Comparison of ENCODE assay signal across 7 mouse cellular contexts in genomic region chr15:103176874-103177421, GRCm38 (mm10). TPM values are rescaled to one million over a fixed set of nuclear protein-coding genes. Genes with fewer than 3 reads are reported as not detected.
DNase-seq lines count a peak whose midpoint lies in the region; ATAC-seq and TF ChIP-seq lines count a peak whose summit lies in the region.

No protein-coding gene starts in this region.

- peak; percentile 15 for ATAC-seq in embryonic facial prominence, embryonic 11.5 days (replicated peaks; ENCODE audit: insufficient number of reproducible peaks, low FRiP score, low TSS enrichment, low read depth)
- peak; percentile 33; the same call in 1 of the 2 replicates for ATAC-seq in limb, embryonic 11.5 days (ENCODE audit: insufficient number of reproducible peaks, low FRiP score, low TSS enrichment, low read depth)
- ATAC-seq in midbrain, embryonic 13.5 days, result peak; percentile 76

- no peaks in the 10 kb centered on the region for H3K79me2 ChIP-seq in heart, adult 2 months (replicated peaks; ENCODE audit: control insufficient read depth, insufficient read depth, low read length)

- H3K36me3 ChIP-seq in embryonic facial prominence, embryonic 11.5 days (replicated peaks; ENCODE audit: control insufficient read depth, insufficient read depth, low read depth, low read length), result no peaks in the 10 kb centered on the region
- no peaks in the 10 kb centered on the region for H3K36me3 ChIP-seq in heart, adult 2 months (ENCODE audit: control insufficient read depth, insufficient read depth, low read length)
- no peaks in the 10 kb centered on the region for H3K36me3 ChIP-seq in kidney, adult 2 months (ENCODE audit: control insufficient read depth, insufficient read depth, low read length)
- no peaks in the 10 kb centered on the region for H3K36me3 ChIP-seq in limb, embryonic 11.5 days (ENCODE audit: control insufficient read depth, insufficient read depth, low read length)
- H3K36me3 ChIP-seq in midbrain, embryonic 13.5 days, result no peaks in the 10 kb centered on the region

- H3K9ac ChIP-seq in embryonic facial prominence, embryonic 11.5 days (replicated peaks; ENCODE audit: low read length), result no peak overlapping the region
- H3K9ac ChIP-seq in heart, adult 2 months (ENCODE audit: low read depth, low read length), result no peak overlapping the region
- H3K9ac ChIP-seq in limb, embryonic 11.5 days (ENCODE audit: low read length), result no peak overlapping the region
- H3K9ac ChIP-seq in midbrain, embryonic 13.5 days (replicated peaks), result no peak overlapping the region

- H3K4me1 ChIP-seq in embryonic facial prominence, embryonic 11.5 days (ENCODE audit: control insufficient read depth, insufficient read depth, low read length), result peaks cover 2% of the 10 kb centered on the region; the same call in 1 of the 2 replicates
- peaks cover 1% of the 10 kb centered on the region for H3K4me1 ChIP-seq in heart, adult 2 months (ENCODE audit: control insufficient read depth, insufficient read depth, low read length)
- no peaks in the 10 kb centered on the region; the same call in 1 of the 2 replicates for H3K4me1 ChIP-seq in kidney, adult 2 months (ENCODE audit: control insufficient read depth, insufficient read depth, low read length)
- peaks cover 26% of the 10 kb centered on the region for H3K4me1 ChIP-seq in limb, embryonic 11.5 days (ENCODE audit: control insufficient read depth, insufficient read depth, low read length)
- H3K4me1 ChIP-seq in midbrain, embryonic 13.5 days (replicated peaks), result peaks cover 8% of the 10 kb centered on the region; the same call in 1 of the 2 replicates

- H3K4me3 ChIP-seq in embryonic facial prominence, embryonic 11.5 days (ENCODE audit: low read depth, low read length), result no peak overlapping the region
- no peak overlapping the region for H3K4me3 ChIP-seq in heart, adult 2 months
- H3K4me3 ChIP-seq in kidney, adult 2 months (ENCODE audit: insufficient read depth, low read depth, low read length), result no peak overlapping the region
- H3K4me3 ChIP-seq in limb, embryonic 11.5 days (ENCODE audit: low read depth, low read length), result no peak overlapping the region
- H3K4me3 ChIP-seq in midbrain, embryonic 13.5 days (replicated peaks), result no peak overlapping the region

- intact Hi-C loops in heart, adult 2 months (cut with DNase I), result loop anchor here (1.0 to 5.0 kb wide), 2 partner anchors 190 to 415 kb away; no protein-coding TSS in a partner anchor

- peak; percentile 94 for DNase-seq in adrenal gland, postnatal 14 days
- peak; percentile 88 for DNase-seq in embryonic facial prominence, embryonic 11.5 days (ENCODE audit: low spot score)
- peak; percentile 85 to 92 for DNase-seq in heart, adult 2 months
- DNase-seq in kidney, adult 2 months, result peak; percentile 96
- peak; percentile 98 for DNase-seq in limb, embryonic 11.5 days (ENCODE audit: low spot score)
- peak; percentile 85 for DNase-seq in skeletal muscle tissue, adult 2 months (ENCODE audit: low read depth, low spot score)

- peaks cover 61% of the 10 kb centered on the region for H3K27me3 ChIP-seq in embryonic facial prominence, embryonic 11.5 days (ENCODE audit: control insufficient read depth, insufficient read depth, low read length)
- no peaks in the 10 kb centered on the region; the same call in 1 of the 2 replicates for H3K27me3 ChIP-seq in heart, adult 2 months (ENCODE audit: control insufficient read depth, insufficient read depth, low read length)
- H3K27me3 ChIP-seq in kidney, adult 2 months (replicated peaks; ENCODE audit: control insufficient read depth, insufficient read depth, low read length), result no peaks in the 10 kb centered on the region
- H3K27me3 ChIP-seq in limb, embryonic 11.5 days (ENCODE audit: control insufficient read depth, insufficient read depth, low read length), result peaks cover 33% of the 10 kb centered on the region
- H3K27me3 ChIP-seq in midbrain, embryonic 13.5 days, result peaks cover 100% of the 10 kb centered on the region

- no peak for TF ChIP-seq POLR2A in heart, adult 2 months (IDR thresholded peaks at IDR 0.05; ENCODE audit: insufficient read depth, low read depth, low read length)
- no peak for TF ChIP-seq POLR2A in kidney, adult 2 months (IDR thresholded peaks at IDR 0.05; ENCODE audit: low read depth, low read length)

- 0 out of 2 replicates have a peak, but pooled peaks have one; percentile 47 for TF ChIP-seq EP300 in heart, adult 2 months (IDR thresholded peaks at IDR 0.05; ENCODE audit: insufficient read depth, low read depth, low read length)

- TF ChIP-seq CTCF in heart, adult 2 months (IDR thresholded peaks at IDR 0.05), result peak; percentile 100; the same call in 1 of the 2 replicates
- TF ChIP-seq CTCF in kidney, adult 2 months (conservative IDR thresholded peaks at IDR 0.05; ENCODE audit: insufficient read depth, insufficient read length, low read depth, low read length), result peak; percentile 97

- H3K4me2 ChIP-seq in embryonic facial prominence, embryonic 11.5 days (ENCODE audit: low read depth, low read length), result no peak overlapping the region
- H3K4me2 ChIP-seq in limb, embryonic 11.5 days (ENCODE audit: low read depth, severe bottlenecking), result peak overlapping the region; percentile 10; the same call in 1 of the 2 replicates
- H3K4me2 ChIP-seq in midbrain, embryonic 13.5 days (replicated peaks), result no peak overlapping the region

- H3K27ac ChIP-seq in embryonic facial prominence, embryonic 11.5 days (replicated peaks; ENCODE audit: low read depth, low read length), result no peak overlapping the region
- no peak overlapping the region for H3K27ac ChIP-seq in heart, adult 2 months
- no peak overlapping the region for H3K27ac ChIP-seq in kidney, adult 2 months (ENCODE audit: insufficient read depth, low read depth, low read length)
- H3K27ac ChIP-seq in limb, embryonic 11.5 days (replicated peaks; ENCODE audit: low read depth, low read length), result no peak overlapping the region
- no peak overlapping the region for H3K27ac ChIP-seq in midbrain, embryonic 13.5 days

- no peaks in the 10 kb centered on the region for H3K9me3 ChIP-seq in embryonic facial prominence, embryonic 11.5 days (replicated peaks; ENCODE audit: control insufficient read depth, low read length)
- H3K9me3 ChIP-seq in limb, embryonic 11.5 days (ENCODE audit: control insufficient read depth, low read length), result no peaks in the 10 kb centered on the region; the same call in 1 of the 2 replicates
- no peaks in the 10 kb centered on the region for H3K9me3 ChIP-seq in midbrain, embryonic 13.5 days

- under 1% methylated on average over 18 of the region's 18 CpGs for WGBS in embryonic facial prominence, embryonic 11.5 days
- WGBS in heart, adult 2 months, result under 1% methylated on average over 18 of the region's 18 CpGs
- 3% methylated on average over 18 of the region's 18 CpGs for WGBS in kidney, adult 2 months
- 1% methylated on average over 18 of the region's 18 CpGs for WGBS in limb, embryonic 11.5 days
- WGBS in midbrain, embryonic 13.5 days, result 1% methylated on average over 18 of the region's 18 CpGs

RNA-seq across cellular contexts. Expression of gene Smug1, which starts 10.1 kb away (rescaled TPM):
- total RNA-seq in adrenal gland, postnatal 14 days (2021), result 10.9 and 17.6 TPM in 2 replicates
- 17.8 and 20.5 TPM in 2 replicates for polyA plus RNA-seq in embryonic facial prominence, embryonic 11.5 days (2014; fragmentation: Nextera tagmentation; extraction: Ambion mirVana)
- 10 to 100 TPM; 13.9 to 15.2 TPM for total RNA-seq in heart, adult 2 months (2021)
- 13.3 and 13.9 TPM in 2 replicates for polyA plus RNA-seq in heart, adult 2 months (2012; rRNA removed)
- 15.5 and 19.4 TPM in 2 replicates for polyA plus RNA-seq in kidney, adult 2 months (2012; rRNA removed)
- polyA plus RNA-seq in limb, embryonic 11.5 days (2014; fragmentation: Nextera tagmentation; extraction: Ambion mirVana), result 14.4 and 14.7 TPM in 2 replicates
- polyA plus RNA-seq in midbrain, embryonic 13.5 days (2015; fragmentation: Nextera tagmentation; extraction: Ambion mirVana), result 26.8 and 27.7 TPM in 2 replicates

Comparison
In these comparisons a context has a peak if more than half of its experiments do, and no peak if none do; other contexts are left out.
1. ATAC-seq: peak in every context shown above with its lines; median percentile 76 in midbrain, embryonic 13.5 days; 33 in limb, embryonic 11.5 days; 15 in embryonic facial prominence, embryonic 11.5 days.